Mouse (Mus musculus) cerebellum, adult 9-10 months (tissue): ENCODE data around the gene Hoxa4.

ENCODE experiments used
- DNase-seq: peaks from one replicate; pipeline ENCODE4 v3.0.0; 2022

Hoxa4 gene

GRCm38 (mm10) chr6:52164051-52164625 is 27.4 kb downstream of the Hoxa4 start:
- DNase-seq = no peak

GRCm38 (mm10) chr6:52163366-52164031 is 28.1 kb downstream of the Hoxa4 start:
- DNase-seq = no peak

- DNase-seq = no peak
Measured at GRCm38 (mm10) chr6:52162611-52163365, 28.8 kb downstream of the Hoxa4 start.

GRCm38 (mm10) chr6:52162093-52162380 is 29.5 kb downstream of the Hoxa4 start:
- DNase-seq = no peak

- DNase-seq = no peak
Measured at GRCm38 (mm10) chr6:52161336-52162092, 30.0 kb downstream of the Hoxa4 start.

- DNase-seq = no peak
Measured at GRCm38 (mm10) chr6:52160511-52161335, 30.8 kb downstream of the Hoxa4 start.

- no peak for DNase-seq
Measured at GRCm38 (mm10) chr6:52159979-52160378, 31.6 kb downstream of the Hoxa4 start.

GRCm38 (mm10) chr6:52159164-52159761 is 32.3 kb downstream of the Hoxa4 start:
- DNase-seq = no peak

GRCm38 (mm10) chr6:52158276-52159051 is 33.1 kb downstream of the Hoxa4 start, which contains the start of gene Hoxa1:
TSS of gene Hoxa1 (minus strand) at chr6:52158317.
- DNase-seq = no peak

GRCm38 (mm10) chr6:52157466-52158275 is 33.9 kb downstream of the Hoxa4 start:
- DNase-seq = no peak

- DNase-seq = no peak
Measured at GRCm38 (mm10) chr6:52156551-52157200, 34.9 kb downstream of the Hoxa4 start.

- DNase-seq = no peak
Measured at GRCm38 (mm10) chr6:52155471-52155870, 36.1 kb downstream of the Hoxa4 start.

- no peak for DNase-seq
Measured at GRCm38 (mm10) chr6:52154044-52154443, 37.5 kb downstream of the Hoxa4 start.

GRCm38 (mm10) chr6:52153270-52153669 is 38.3 kb downstream of the Hoxa4 start:
- DNase-seq = no peak

- DNase-seq = no peak
Measured at GRCm38 (mm10) chr6:52152226-52153193, 39.0 kb downstream of the Hoxa4 start.

GRCm38 (mm10) chr6:52151571-52151970 is 40.0 kb downstream of the Hoxa4 start:
- no peak for DNase-seq

GRCm38 (mm10) chr6:52150401-52150966 is 41.1 kb downstream of the Hoxa4 start:
- no peak for DNase-seq
